Mouse (Mus musculus): ENCODE measurements around the gene Xylt1.

- TF ChIP-seq HCFC1 (IDR thresholded peaks at IDR 0.05; ENCODE audit: low read depth, low read length) (no peak), MEF2A (IDR thresholded peaks at IDR 0.05; ENCODE audit: extremely low read depth, insufficient replicate concordance, low read depth, low read length, poor library complexity, severe bottlenecking) (no peak)
Observed at GRCm38 (mm10) chr7:117543041-117543440, 162.3 kb downstream of the Xylt1 start.

Data from MEL (cell line).